Mouse (Mus musculus): Measurements from ENCODE around the gene Mfsd9.

- TF ChIP-seq EP300 (IDR thresholded peaks at IDR 0.05; ENCODE audit: low read length), result no peak
- no peak for TF ChIP-seq SIN3A (IDR thresholded peaks at IDR 0.05; ENCODE audit: low read length)
- TF ChIP-seq POLR2A (IDR thresholded peaks at IDR 0.05; ENCODE audit: low read depth, low read length), result no peak
- TF ChIP-seq CTCF (conservative IDR thresholded peaks at IDR 0.05 in 1 of 2, IDR thresholded peaks at IDR 0.05 in 1 of 2; ENCODE audit: low read depth in 2 of 2, low read length in 2 of 2), result no peak
Observed at GRCm38 (mm10) chr1:40805351-40805750, 14.9 kb upstream of the Mfsd9 start, which contains the start of gene Tmem182.
